Mouse (Mus musculus) forebrain, embryonic 13.5 days (tissue): Measurements from ENCODE around the gene Golph3l. TPM values are rescaled to one million over a fixed set of nuclear protein-coding genes. Genes with fewer than 3 reads are reported as not detected.
A peak's percentile ranks its signal among the peaks of the same experiment; 100 is the strongest.

Experiments
- ATAC-seq: fragments of 200-750 bp; cut with Nextera tagmentation; 2 replicates; pipeline ENCODE4 v1.8.0; 2017
- H3K27ac ChIP-seq: fragments of 300-500 bp; sonication (generic); 2 replicates; pipeline ENCODE4 v1.5.1; 2015; ENCODE audit warnings: inconsistent platforms, mild to moderate bottlenecking, moderate library complexity
- H3K27me3 ChIP-seq: fragments of 300-500 bp; sonication (generic); 2 replicates; pipeline ENCODE4 v1.6.1; 2015; ENCODE audit warnings: mild to moderate bottlenecking, inconsistent platforms
- H3K36me3 ChIP-seq: fragments of 300-500 bp; sonication (generic); 2 replicates; pipeline ENCODE4 v1.6.1; 2015; ENCODE audit warnings: mild to moderate bottlenecking, inconsistent platforms; ENCODE audit not compliant: poor library complexity, severe bottlenecking
- H3K4me1 ChIP-seq: fragments of 300-500 bp; sonication (generic); 2 replicates; pipeline ENCODE4 v1.6.1; 2015; ENCODE audit warnings: inconsistent platforms
- H3K4me2 ChIP-seq: fragments of 300-500 bp; sonication (generic); 2 replicates; pipeline ENCODE4 v1.6.1; 2015; ENCODE audit warnings: inconsistent platforms, mild to moderate bottlenecking, moderate library complexity
- H3K4me3 ChIP-seq: fragments of 300-500 bp; sonication (generic); 2 replicates; pipeline ENCODE4 v1.5.1; 2015; ENCODE audit warnings: mild to moderate bottlenecking, inconsistent platforms
- H3K9ac ChIP-seq: fragments of 300-500 bp; sonication (generic); 2 replicates; pipeline ENCODE4 v1.6.1; 2015; ENCODE audit warnings: mild to moderate bottlenecking, inconsistent platforms
- H3K9me3 ChIP-seq: fragments of 300-500 bp; sonication (generic); replicated peaks from 2 replicates; pipeline ENCODE4 v1.6.1; 2016; ENCODE audit warnings: inconsistent platforms
- WGBS: fragments of 180-500 bp; shearing (Covaris S2); methylation state at CpG from one replicate; pipeline ENCODE4 v1.1.7; 2015; 5-methylcytosine and 5-hydroxymethylcytosine counted together
- polyA plus RNA-seq: library from polyadenylated mRNA; unstranded; fragments of >200 nt; fragmentation: Nextera tagmentation; extraction: Ambion mirVana; gene quantifications from 2 replicates; pipeline ENCODE4 v1.2.1, GENCODE M21; 2015

The Golph3l gene
- polyA plus RNA-seq, 1 experiment from 2014 or later = 35.6 TPM

- Histone ChIP-seq H3K4me2 (peak overlapping the region; percentile 91), H3K27ac (peak overlapping the region; percentile 97), H3K9ac (peak overlapping the region; percentile 99), H3K36me3 (peaks cover 32% of the 10 kb centered on the region), H3K4me3 (peak overlapping the region; percentile 99), H3K27me3 (no peaks in the 10 kb centered on the region), H3K9me3 (no peaks in the 10 kb centered on the region), H3K4me1 (peaks cover 45% of the 10 kb centered on the region)
- WGBS = under 1% methylated on average over 66 of the region's 113 CpGs
- peak; percentile 48 for ATAC-seq
These were observed 70.4 kb downstream of the Golph3l start for GRCm38 (mm10) chr3:95658868-95659712.

- Histone ChIP-seq H3K27me3 (no peaks in the 10 kb centered on the region), H3K4me1 (peaks cover 49% of the 10 kb centered on the region), H3K27ac (peak overlapping the region; percentile 97), H3K4me2 (peak overlapping the region; percentile 91), H3K4me3 (peak overlapping the region; percentile 99), H3K9ac (peak overlapping the region; percentile 99), H3K9me3 (no peaks in the 10 kb centered on the region), H3K36me3 (peaks cover 40% of the 10 kb centered on the region)
- WGBS = under 1% methylated on average over 8 of the region's 8 CpGs
- ATAC-seq = no peak
These were observed 71.2 kb downstream of the Golph3l start for GRCm38 (mm10) chr3:95659948-95660347.

- Histone ChIP-seq H3K36me3 (peaks cover 46% of the 10 kb centered on the region), H3K27me3 (no peaks in the 10 kb centered on the region), H3K4me2 (peak overlapping the region; percentile 91), H3K4me3 (peak overlapping the region; percentile 99), H3K27ac (0 out of 2 replicates have a peak overlapping the region, but pooled peaks have one; percentile 2), H3K9ac (peak overlapping the region; percentile 99), H3K9me3 (no peaks in the 10 kb centered on the region), H3K4me1 (peaks cover 51% of the 10 kb centered on the region)
- WGBS = 62% methylated on average over 2 of the region's 2 CpGs
- no peak for ATAC-seq
These were observed 72.2 kb downstream of the Golph3l start for GRCm38 (mm10) chr3:95660788-95661478.

- no peak for ATAC-seq
- peak overlapping the region; percentile 10; the same call in 1 of the 2 replicates for H3K4me3 ChIP-seq
- H3K27ac ChIP-seq = no peak overlapping the region
- no peaks in the 10 kb centered on the region for H3K9me3 ChIP-seq
- peaks cover 46% of the 10 kb centered on the region for H3K36me3 ChIP-seq
- H3K9ac ChIP-seq = no peak overlapping the region; the same call in 1 of the 2 replicates
- H3K4me1 ChIP-seq = peaks cover 62% of the 10 kb centered on the region
- H3K4me2 ChIP-seq = peak overlapping the region; percentile 29
- no peaks in the 10 kb centered on the region for H3K27me3 ChIP-seq
- WGBS = 80% methylated on average over 7 of the region's 7 CpGs
These were observed 73.4 kb downstream of the Golph3l start for GRCm38 (mm10) chr3:95661945-95662715.

DNA sequence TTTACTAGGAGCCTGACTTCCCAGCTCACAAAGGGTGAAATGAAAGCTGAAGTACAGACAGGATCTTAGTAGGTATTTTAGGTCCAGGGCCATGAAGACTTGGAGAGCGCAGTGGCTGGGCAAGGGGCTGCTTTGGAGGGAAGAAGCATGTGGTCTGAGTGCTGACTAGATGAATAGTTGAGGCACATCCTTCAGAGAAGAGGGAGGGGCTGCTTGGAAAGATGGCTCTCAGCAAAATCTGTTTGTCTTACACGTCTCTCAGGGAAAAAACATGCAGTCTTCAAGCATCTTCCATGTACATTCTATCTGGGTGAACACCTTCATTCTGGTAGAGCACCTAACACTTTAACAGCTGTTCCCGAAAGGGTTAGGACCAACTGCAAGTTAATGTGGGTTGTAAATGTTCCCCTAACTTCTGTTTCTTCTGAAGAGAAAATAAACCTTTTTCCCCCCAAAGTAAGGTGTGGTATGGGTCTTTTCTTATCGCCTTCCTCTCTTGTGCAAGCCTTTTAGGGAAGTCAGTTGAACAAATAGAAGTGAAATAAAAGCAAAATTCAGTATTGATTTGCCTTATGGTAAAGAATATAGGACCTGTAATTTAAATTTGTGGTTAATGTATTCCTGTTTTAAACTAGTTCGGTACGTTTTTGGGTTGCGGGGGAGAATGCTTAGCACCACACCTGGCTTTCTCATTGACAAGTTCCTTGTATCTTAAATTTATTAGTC, 74.2 kb downstream of the Golph3l start:
- WGBS = 89% methylated on average over 7 of the region's 7 CpGs
- Histone ChIP-seq H3K9ac (no peak overlapping the region), H3K36me3 (peaks cover 46% of the 10 kb centered on the region), H3K4me3 (no peak overlapping the region), H3K27ac (no peak overlapping the region), H3K4me1 (peaks cover 66% of the 10 kb centered on the region), H3K9me3 (no peaks in the 10 kb centered on the region), H3K4me2 (peak overlapping the region; percentile 10; the same call in 1 of the 2 replicates), H3K27me3 (no peaks in the 10 kb centered on the region)
- ATAC-seq = no peak

DNA sequence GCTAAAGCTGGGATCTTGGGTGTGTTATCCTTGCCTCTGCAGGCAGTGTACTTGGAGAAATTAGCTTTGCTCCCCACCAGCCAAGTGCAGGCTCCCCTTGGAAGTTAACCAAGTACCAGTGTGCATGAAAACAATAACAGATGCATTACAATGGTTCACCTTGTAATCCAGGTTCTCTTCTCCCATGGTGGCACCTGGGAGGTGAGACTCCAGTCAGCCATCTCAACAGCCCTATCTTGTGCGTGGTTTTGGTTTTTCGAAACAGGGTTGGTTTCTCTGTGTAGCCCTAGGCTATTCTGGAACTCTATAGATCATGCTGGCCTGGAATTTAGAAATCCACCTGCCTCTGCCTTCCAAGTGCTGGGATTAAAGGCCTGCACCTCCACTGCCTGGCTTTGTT, 74.8 kb downstream of the Golph3l start:
- no peak overlapping the region for H3K4me3 ChIP-seq
- WGBS = 93% methylated on average over 2 of the region's 2 CpGs
- no peaks in the 10 kb centered on the region for H3K27me3 ChIP-seq
- H3K4me1 ChIP-seq = peaks cover 70% of the 10 kb centered on the region
- peaks cover 46% of the 10 kb centered on the region for H3K36me3 ChIP-seq
- no peak overlapping the region for H3K9ac ChIP-seq
- H3K9me3 ChIP-seq = no peaks in the 10 kb centered on the region
- no peak for ATAC-seq
- no peak overlapping the region for H3K27ac ChIP-seq
- H3K4me2 ChIP-seq = no peak overlapping the region

DNA sequence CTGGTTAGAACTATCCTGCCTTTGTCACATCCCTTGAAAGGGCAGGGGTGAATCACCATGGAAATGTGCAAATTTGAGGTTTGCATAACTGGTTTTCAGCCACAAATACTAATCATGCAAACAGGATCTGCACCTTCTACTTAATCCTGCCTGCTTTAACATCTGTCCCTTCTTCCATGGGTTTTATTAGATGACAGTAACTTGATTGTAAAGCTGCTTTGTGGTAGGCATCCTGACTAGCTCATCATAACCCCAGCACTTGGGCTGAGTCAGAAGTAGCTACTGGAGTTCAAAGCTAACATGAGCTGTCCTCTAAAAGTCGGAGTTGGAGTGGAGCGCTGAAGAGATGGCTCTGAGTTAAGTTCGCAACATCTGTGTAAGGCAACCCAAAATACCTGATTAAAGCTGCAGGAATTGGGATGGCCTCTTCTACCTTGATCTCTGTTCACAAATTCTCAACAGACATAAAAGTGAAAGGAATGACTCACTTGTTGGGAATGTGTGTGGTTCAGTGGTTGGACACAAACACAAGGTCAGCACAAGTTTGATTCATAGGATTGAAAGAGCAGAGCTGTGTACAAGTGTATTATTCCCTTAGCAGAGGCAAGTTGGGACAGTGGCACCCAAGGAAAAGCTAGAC, 75.4 kb downstream of the Golph3l start:
- H3K27ac ChIP-seq = no peak overlapping the region
- H3K36me3 ChIP-seq = peaks cover 49% of the 10 kb centered on the region
- WGBS = 90% methylated on average over 3 of the region's 3 CpGs
- H3K9ac ChIP-seq = no peak overlapping the region
- H3K4me3 ChIP-seq = no peak overlapping the region
- no peak for ATAC-seq
- no peak overlapping the region for H3K4me2 ChIP-seq
- no peaks in the 10 kb centered on the region for H3K9me3 ChIP-seq
- H3K27me3 ChIP-seq = no peaks in the 10 kb centered on the region
- H3K4me1 ChIP-seq = peaks cover 72% of the 10 kb centered on the region

- no peak overlapping the region for H3K27ac ChIP-seq
- peaks cover 57% of the 10 kb centered on the region for H3K36me3 ChIP-seq
- no peaks in the 10 kb centered on the region for H3K9me3 ChIP-seq
- WGBS = 90% methylated on average over 4 of the region's 4 CpGs
- H3K4me2 ChIP-seq = no peak overlapping the region
- H3K4me1 ChIP-seq = peaks cover 72% of the 10 kb centered on the region
- no peak overlapping the region for H3K4me3 ChIP-seq
- no peaks in the 10 kb centered on the region for H3K27me3 ChIP-seq
- H3K9ac ChIP-seq = no peak overlapping the region
- no peak for ATAC-seq
These were observed 76.2 kb downstream of the Golph3l start for GRCm38 (mm10) chr3:95664940-95665352.

DNA sequence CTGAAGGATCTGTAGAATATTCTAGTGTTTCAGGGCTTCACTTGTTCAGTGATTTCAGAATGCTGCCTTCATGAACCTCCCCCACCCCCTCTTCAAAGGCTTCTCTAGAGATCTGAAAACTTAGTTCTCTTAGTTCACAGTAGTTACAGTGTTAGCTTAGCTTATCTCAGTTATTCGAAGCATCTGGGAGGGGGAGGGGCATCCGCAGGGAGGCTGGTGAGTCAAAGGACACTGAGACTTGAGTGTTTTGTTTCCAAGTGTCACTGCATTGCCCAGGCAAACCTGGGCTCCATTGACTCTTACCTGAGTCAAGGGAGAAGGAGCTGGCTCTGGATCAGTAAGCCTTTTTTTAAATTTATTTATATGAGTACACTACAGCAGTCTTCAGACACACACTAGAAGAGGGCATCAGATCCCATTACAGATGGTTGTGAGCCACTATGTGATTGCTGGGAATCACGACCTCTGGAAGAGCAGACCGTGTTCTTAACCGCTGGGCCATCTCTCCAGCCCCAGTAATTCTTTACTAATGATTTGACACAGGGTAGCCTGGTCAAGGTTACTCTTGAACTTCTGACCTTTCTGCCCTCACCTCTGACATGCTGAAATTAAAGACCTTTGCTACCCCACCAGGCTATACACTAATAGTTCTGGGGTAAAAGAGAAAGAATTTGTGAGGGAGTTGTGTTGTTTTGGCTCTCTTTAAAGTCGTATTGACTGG, 77.5 kb downstream of the Golph3l start:
- 76% methylated on average over 6 of the region's 6 CpGs for WGBS
- no peak for ATAC-seq
- no peaks in the 10 kb centered on the region for H3K27me3 ChIP-seq
- no peak overlapping the region for H3K27ac ChIP-seq
- H3K9me3 ChIP-seq = no peaks in the 10 kb centered on the region
- peaks cover 52% of the 10 kb centered on the region for H3K36me3 ChIP-seq
- H3K4me1 ChIP-seq = peaks cover 61% of the 10 kb centered on the region
- no peak overlapping the region for H3K4me3 ChIP-seq
- H3K9ac ChIP-seq = no peak overlapping the region
- no peak overlapping the region for H3K4me2 ChIP-seq

GRCm38 (mm10) chr3:95667521-95667920, 78.8 kb downstream of the Golph3l start:
- peaks cover 43% of the 10 kb centered on the region for H3K36me3 ChIP-seq
- ATAC-seq = peak; percentile 43; the same call in 1 of the 2 replicates
- peak overlapping the region; percentile 27 for H3K4me2 ChIP-seq
- no peak overlapping the region for H3K4me3 ChIP-seq
- H3K27me3 ChIP-seq = no peaks in the 10 kb centered on the region
- H3K4me1 ChIP-seq = peaks cover 50% of the 10 kb centered on the region
- no peaks in the 10 kb centered on the region for H3K9me3 ChIP-seq
- peak overlapping the region; percentile 87 for H3K27ac ChIP-seq
- 57% methylated on average over 4 of the region's 4 CpGs for WGBS
- peak overlapping the region; percentile 43 for H3K9ac ChIP-seq
